Mouse (Mus musculus) CH12.LX (cell line): ENCODE results near the gene Fgd2. TPM values are rescaled to one million over a fixed set of nuclear protein-coding genes. Genes with fewer than 3 reads are reported as not detected.
A peak's percentile ranks its signal among the peaks of the same experiment; 100 is the strongest.

Experiments
- DNase-seq: peaks from one replicate; pipeline ENCODE4 v3.0.0-alpha.2; 2013; ENCODE audit errors: extremely low read depth
- H3K27ac ChIP-seq: 2 replicates; pipeline ENCODE4 v1.5.1; 2012; ENCODE audit warnings: low read depth, mild to moderate bottlenecking, control low read depth, moderate library complexity; ENCODE audit not compliant: insufficient read depth
- H3K27me3 ChIP-seq: replicated peaks from 2 replicates; pipeline ENCODE3; 2012; ENCODE audit warnings: inconsistent platforms
- H3K36me3 ChIP-seq, 2 experiments: replicated peaks in 1 of 2; 2 replicates each; pipeline versions ENCODE3 to v1.6.1; 2012; ENCODE audit warnings: inconsistent platforms in 1 of 2, low read length in 1 of 2, mild to moderate bottlenecking in 1 of 2, mixed read lengths in 1 of 2, moderate library complexity in 1 of 2; ENCODE audit not compliant: control insufficient read depth in 1 of 2, insufficient read depth in 1 of 2
- H3K4me1 ChIP-seq, 2 experiments: 2 replicates each; pipeline ENCODE4 v1.6.1; 2012; ENCODE audit warnings: inconsistent platforms in 1 of 2, moderate library complexity in 1 of 2; ENCODE audit not compliant: insufficient read depth in 2 of 2, control insufficient read depth in 1 of 2
- H3K4me2 ChIP-seq: 2 replicates; pipeline ENCODE4 v1.6.1; 2012; ENCODE audit warnings: low read depth, mild to moderate bottlenecking, control low read depth; ENCODE audit not compliant: poor library complexity, insufficient read depth, severe bottlenecking
- H3K4me3 ChIP-seq, 3 experiments: fragments of 150-350 bp in 1 of 3; sonication (generic) in 1 of 3; replicated peaks in 1 of 3; 2 replicates each; pipeline versions ENCODE3 to v1.5.1; 2011 to 2012; ENCODE audit warnings: low read depth in 2 of 3, low read length in 2 of 3, mild to moderate bottlenecking in 2 of 3, moderate library complexity in 2 of 3, control low read depth in 1 of 3, improper control_type of control experiment in 1 of 3, inconsistent platforms in 1 of 3, mixed read lengths in 1 of 3; ENCODE audit not compliant: poor library complexity in 1 of 3
- H3K79me2 ChIP-seq: replicated peaks from 2 replicates; pipeline ENCODE4 v1.6.1; 2012; ENCODE audit warnings: mild to moderate bottlenecking, moderate library complexity; ENCODE audit not compliant: control insufficient read depth, poor library complexity, insufficient read depth, severe bottlenecking; ENCODE audit errors: extremely low read depth
- H3K9ac ChIP-seq: 2 replicates; pipeline ENCODE4 v1.6.1; 2012; ENCODE audit warnings: low read depth, mild to moderate bottlenecking, control low read depth, moderate library complexity; ENCODE audit not compliant: insufficient read depth
- H3K9me3 ChIP-seq: replicated peaks from 2 replicates; pipeline ENCODE3; 2012; ENCODE audit warnings: low read length, inconsistent platforms, mixed read lengths
- CHD1 ChIP-seq: IDR thresholded peaks from 2 replicates; pipeline ENCODE4 v1.6.1; 2012; ENCODE audit warnings: low read depth, low read length, improper control_type of control experiment, inconsistent platforms
- CTCF ChIP-seq, 2 experiments: IDR thresholded peaks in 1 of 2; conservative IDR thresholded peaks in 1 of 2; 2 replicates each; pipeline ENCODE4 v1.5.1; 2011 to 2012; ENCODE audit warnings: low read depth in 2 of 2, low read length in 2 of 2, improper control_type of control experiment in 1 of 2, inconsistent platforms in 1 of 2, mild to moderate bottlenecking in 1 of 2, moderate library complexity in 1 of 2
- ELF1 ChIP-seq: IDR thresholded peaks from 2 replicates; pipeline ENCODE4 v1.6.1; 2014; ENCODE audit warnings: low read depth, mild to moderate bottlenecking, inconsistent platforms, low read length, improper control_type of control experiment
- EP300 ChIP-seq: IDR thresholded peaks from 2 replicates; pipeline ENCODE4 v1.6.1; 2011; ENCODE audit warnings: low read length, improper control_type of control experiment
- ETS1 ChIP-seq: conservative IDR thresholded peaks from 2 replicates; pipeline ENCODE4 v1.6.1; 2012; ENCODE audit warnings: low read depth, mild to moderate bottlenecking, inconsistent platforms, low read length, improper control_type of control experiment, moderate library complexity
- GABPA ChIP-seq: IDR thresholded peaks from 2 replicates; pipeline ENCODE4 v1.6.1; 2012; ENCODE audit warnings: low read depth, low read length, improper control_type of control experiment, inconsistent platforms; ENCODE audit not compliant: insufficient replicate concordance
- HCFC1 ChIP-seq: IDR thresholded peaks from 2 replicates; pipeline ENCODE4 v1.6.1; 2012; ENCODE audit warnings: low read depth, mild to moderate bottlenecking, inconsistent platforms, low read length, improper control_type of control experiment
- IRF4 ChIP-seq: IDR thresholded peaks from 2 replicates; pipeline ENCODE4 v1.6.1; 2014; ENCODE audit warnings: low read depth, mild to moderate bottlenecking, inconsistent platforms, low read length, improper control_type of control experiment
- JUN ChIP-seq: IDR thresholded peaks from 2 replicates; pipeline ENCODE4 v1.6.1; 2011; ENCODE audit warnings: low read depth, mild to moderate bottlenecking, low read length, improper control_type of control experiment, moderate library complexity; ENCODE audit not compliant: insufficient read depth
- MAFK ChIP-seq: IDR thresholded peaks from 2 replicates; pipeline ENCODE4 v1.6.1; 2011; ENCODE audit warnings: low read length, improper control_type of control experiment; ENCODE audit not compliant: insufficient replicate concordance
- MAX ChIP-seq: IDR thresholded peaks from 2 replicates; pipeline ENCODE4 v1.6.1; 2011; ENCODE audit warnings: low read length, improper control_type of control experiment
- MAZ ChIP-seq: IDR thresholded peaks from 2 replicates; pipeline ENCODE4 v1.6.1; 2012; ENCODE audit warnings: low read depth, mild to moderate bottlenecking, inconsistent platforms, low read length, improper control_type of control experiment, moderate library complexity
- MEF2A ChIP-seq: IDR thresholded peaks from 2 replicates; pipeline ENCODE4 v1.6.1; 2014; ENCODE audit warnings: low read depth, mild to moderate bottlenecking, inconsistent platforms, low read length, improper control_type of control experiment, borderline replicate concordance
- MXI1 ChIP-seq: IDR thresholded peaks from 2 replicates; pipeline ENCODE4 v1.6.1; 2011; ENCODE audit warnings: mild to moderate bottlenecking, low read depth, low read length, improper control_type of control experiment
- MYC ChIP-seq: IDR thresholded peaks from 2 replicates; pipeline ENCODE4 v1.6.1; 2011; ENCODE audit warnings: low read depth, mild to moderate bottlenecking, improper control_type of control experiment, low read length
- NELFE ChIP-seq: IDR thresholded peaks from 2 replicates; pipeline ENCODE4 v1.6.1; 2011; ENCODE audit warnings: low read depth, low read length, improper control_type of control experiment
- POLR2A ChIP-seq: IDR thresholded peaks from 2 replicates; pipeline ENCODE4 v1.6.1; 2011; ENCODE audit warnings: low read depth, mild to moderate bottlenecking, improper control_type of control experiment, low read length
- POLR2AphosphoS2 ChIP-seq: IDR thresholded peaks from 2 replicates; pipeline ENCODE4 v1.6.1; 2011; ENCODE audit warnings: low read depth, low read length, improper control_type of control experiment
- RCOR1 ChIP-seq: conservative IDR thresholded peaks from 2 replicates; pipeline ENCODE4 v1.6.1; 2012; ENCODE audit warnings: low read depth, mild to moderate bottlenecking, inconsistent platforms, low read length, improper control_type of control experiment
- SIN3A ChIP-seq: IDR thresholded peaks from 2 replicates; pipeline ENCODE4 v1.6.1; 2012; ENCODE audit warnings: low read length, improper control_type of control experiment, inconsistent platforms
- SMC3 ChIP-seq: IDR thresholded peaks from 2 replicates; pipeline ENCODE4 v1.6.1; 2011; ENCODE audit warnings: low read depth, low read length, improper control_type of control experiment
- TBP ChIP-seq: conservative IDR thresholded peaks from 2 replicates; pipeline ENCODE4 v1.6.1; 2011; ENCODE audit warnings: low read depth, low read length, improper control_type of control experiment
- TCF12 ChIP-seq: IDR thresholded peaks from 2 replicates; pipeline ENCODE4 v1.6.1; 2014; ENCODE audit warnings: low read depth, mild to moderate bottlenecking, inconsistent platforms, low read length, improper control_type of control experiment
- UBTF ChIP-seq: IDR thresholded peaks from 2 replicates; pipeline ENCODE4 v1.6.1; 2012; ENCODE audit warnings: low read depth, mild to moderate bottlenecking, inconsistent platforms, low read length, improper control_type of control experiment, moderate library complexity
- USF1 ChIP-seq: IDR thresholded peaks from 2 replicates; pipeline ENCODE4 v1.6.1; 2014; ENCODE audit warnings: low read depth, mild to moderate bottlenecking, inconsistent platforms, low read length, improper control_type of control experiment
- USF2 ChIP-seq: conservative IDR thresholded peaks from 2 replicates; pipeline ENCODE4 v1.6.1; 2011; ENCODE audit warnings: low read depth, low read length, improper control_type of control experiment
- ZC3H11A ChIP-seq: IDR thresholded peaks from 2 replicates; pipeline ENCODE4 v1.6.1; 2012; ENCODE audit warnings: low read depth, mild to moderate bottlenecking, inconsistent platforms, low read length, improper control_type of control experiment
- ZMIZ1 ChIP-seq: IDR thresholded peaks from 2 replicates; pipeline ENCODE4 v1.6.1; 2012; ENCODE audit warnings: low read depth, mild to moderate bottlenecking, inconsistent platforms, low read length, improper control_type of control experiment
- ZNF384 ChIP-seq: IDR thresholded peaks from 2 replicates; pipeline ENCODE4 v1.6.1; 2012; ENCODE audit warnings: low read depth, low read length, improper control_type of control experiment, inconsistent platforms
- dilution Hi-C: fragments of 300-500 bp; cut with MboI; formaldehyde crosslinking; loops from 2 replicates; pipeline ENCODE4 v1.14.3; 2020; ENCODE audit warnings: low sequenced_read_pairs; ENCODE audit not compliant: extremely low pct_unique_long_range_greater_than_20kb, extremely low pct_ligation_motif_present
- in situ Hi-C: fragments of 300-500 bp; cut with MboI; formaldehyde crosslinking; loops from 3 replicates; pipeline ENCODE4 v1.14.3; 2019; ENCODE audit warnings: low sequenced_read_pairs, low pct_ligation_motif_present, low pct_unique_long_range_greater_than_20kb, mixed read lengths
- polyA plus RNA-seq: library from polyadenylated mRNA; unstranded; fragments of >175 nt; gene quantifications from 2 replicates; pipeline ENCODE4 v1.2.1, GENCODE M21; 2012; ENCODE audit warnings: low read depth; ENCODE audit not compliant: insufficient read length
- total RNA-seq, 2 experiments: library from RNA; depleted of rRNA; stranded (reverse); fragments of 300-350 nt in 1 of 2; fragments of >200 nt in 1 of 2; gene quantifications; 2 replicates each; pipeline ENCODE4 v1.2.3; 2012 to 2014

Gene Fgd2
- total and polyA plus RNA-seq, 3 experiments = 41.7 to 54.4 (median 48.3) TPM

DNA sequence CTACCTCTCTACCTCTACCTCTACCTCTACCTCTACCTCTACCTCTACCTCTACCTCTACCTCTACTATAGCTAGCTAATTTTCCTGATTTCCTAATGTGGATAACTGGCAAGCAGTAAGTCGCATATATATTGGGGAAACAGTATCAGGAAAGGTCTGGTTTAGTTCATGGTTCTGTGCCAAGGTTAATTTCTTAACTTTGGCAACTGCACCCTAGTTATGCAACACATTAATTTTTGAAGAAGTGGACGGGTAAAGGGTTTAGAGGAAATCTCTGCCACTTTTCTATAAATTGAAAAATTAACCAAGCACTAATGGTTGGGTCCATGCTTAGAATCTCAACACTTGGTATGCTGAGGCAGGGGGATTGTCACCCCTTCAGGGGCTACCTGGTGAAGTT is 53.9 kb downstream of the Fgd2 start:
- no peak for DNase-seq
- dilution Hi-C loops = no loop called here
- no peak for TF ChIP-seq MYC
- TF ChIP-seq NELFE = no peak
- TF ChIP-seq ZNF384 = no peak
- TF ChIP-seq GABPA = no peak
- TF ChIP-seq MEF2A = no peak
- no peak for TF ChIP-seq MAX
- no peak for TF ChIP-seq MAZ
- no peak for TF ChIP-seq RCOR1
- no peak for TF ChIP-seq TCF12
- no peak for TF ChIP-seq ZMIZ1
- no peak for TF ChIP-seq ZC3H11A
- no peak for TF ChIP-seq EP300
- TF ChIP-seq MXI1 = no peak
- TF ChIP-seq IRF4 = no peak
- peaks cover 28 to 67% of the 10 kb centered on the region in 2 experiments for H3K4me1 ChIP-seq
- no peak overlapping the region for H3K27ac ChIP-seq
- no peak overlapping the region for H3K4me2 ChIP-seq
- no peaks in the 10 kb centered on the region for H3K27me3 ChIP-seq
- H3K9ac ChIP-seq = no peak overlapping the region
- in situ Hi-C loops = no loop called here
- peaks cover 0 to 14% of the 10 kb centered on the region in 2 experiments for H3K36me3 ChIP-seq
- H3K79me2 ChIP-seq = no peaks in the 10 kb centered on the region
- no peaks in the 10 kb centered on the region for H3K9me3 ChIP-seq
- no peak overlapping the region for H3K4me3 ChIP-seq

DNA sequence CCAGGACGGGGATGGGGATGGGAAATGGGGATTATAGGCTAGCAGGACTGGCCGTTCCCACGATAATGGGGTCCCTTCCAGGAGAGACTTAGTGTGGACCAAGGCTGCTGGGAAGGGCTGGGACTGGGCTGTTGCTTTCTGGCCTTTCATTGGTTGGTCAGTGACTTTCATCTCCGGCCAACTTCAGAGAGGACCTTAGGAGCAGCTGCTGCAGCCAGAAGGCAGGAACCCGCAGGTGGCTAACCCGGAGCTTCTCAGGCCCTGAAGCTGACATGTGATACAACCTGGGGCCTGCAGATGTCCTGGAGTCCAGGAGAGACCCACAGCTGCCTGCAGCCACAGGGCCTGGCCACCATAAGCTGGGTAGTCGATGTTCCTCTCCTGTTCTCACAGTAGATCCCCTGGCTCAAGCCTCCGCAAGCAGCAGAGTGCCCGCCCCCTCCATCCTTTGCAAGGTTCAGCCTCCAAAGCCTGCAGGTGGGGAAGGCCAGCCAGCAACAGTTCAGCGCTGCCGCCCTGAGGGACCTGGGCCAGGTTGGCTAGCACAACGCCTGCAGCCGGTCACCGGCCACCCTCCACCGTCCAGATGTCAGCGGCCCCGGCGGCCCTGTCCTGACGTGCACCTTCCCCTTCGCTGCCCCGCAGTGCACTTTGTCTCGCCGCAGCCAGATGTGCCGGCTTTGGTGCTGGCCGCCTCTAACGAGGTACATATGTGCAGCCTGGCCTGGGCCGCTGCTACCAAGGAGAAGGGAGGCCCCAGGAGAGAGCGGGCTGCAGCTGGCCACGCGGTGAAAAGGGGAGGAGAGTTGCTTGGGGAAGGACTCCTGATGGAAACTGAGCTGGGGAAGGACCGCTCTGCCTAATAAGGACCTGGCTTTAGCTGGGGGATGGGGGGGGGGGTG is 55.3 kb downstream of the Fgd2 start:
- peak overlapping the region; percentile 20 to 32 (median 28) for H3K4me3 ChIP-seq
- peak; percentile 60 for DNase-seq
- no peaks in the 10 kb centered on the region for H3K27me3 ChIP-seq
- H3K79me2 ChIP-seq = no peaks in the 10 kb centered on the region
- H3K4me1 ChIP-seq = peaks cover 21 to 68% of the 10 kb centered on the region in 2 experiments
- no peaks in the 10 kb centered on the region for H3K9me3 ChIP-seq
- peak overlapping the region; percentile 56 for H3K4me2 ChIP-seq
- dilution Hi-C loops = no loop called here
- in situ Hi-C loops = no loop called here
- peaks cover 0 to 20% of the 10 kb centered on the region in 2 experiments for H3K36me3 ChIP-seq
- no peak overlapping the region for H3K9ac ChIP-seq
- H3K27ac ChIP-seq = peak overlapping the region; percentile 50
- 0 out of 2 replicates have a peak, but pooled peaks have one; percentile 45 for TF ChIP-seq UBTF
- no peak; the same call in 1 of the 2 replicates for TF ChIP-seq HCFC1
- peak; percentile 62 for TF ChIP-seq SIN3A
- peak; percentile 76 for TF ChIP-seq MXI1
- TF ChIP-seq CHD1 = peak; percentile 76; the same call in 1 of the 2 replicates
- TF ChIP-seq ETS1 = no peak; the same call in 1 of the 2 replicates
- no peak for TF ChIP-seq MAFK
- TF ChIP-seq ELF1 = no peak
- TF ChIP-seq POLR2AphosphoS2 = no peak; the same call in 1 of the 2 replicates
- TF ChIP-seq ZMIZ1 = peak; percentile 61; the same call in 1 of the 2 replicates
- TF ChIP-seq MAX = 0 out of 2 replicates have a peak, but pooled peaks have one; percentile 54
- TF ChIP-seq CTCF (conservative IDR thresholded peaks at IDR 0.05 in 1 of 2, IDR thresholded peaks at IDR 0.05 in 1 of 2; ENCODE audit: low read depth in 2 of 2, low read length in 2 of 2) = no peak
- no peak for TF ChIP-seq USF1
- TF ChIP-seq JUN = no peak
- peak; percentile 59; the same call in 1 of the 2 replicates for TF ChIP-seq POLR2A
- no peak; the same call in none of the 2 replicates for TF ChIP-seq MAZ
- 0 out of 2 replicates have a peak, but pooled peaks have one; percentile 47 for TF ChIP-seq IRF4
- no peak for TF ChIP-seq ZC3H11A
- no peak for TF ChIP-seq ZNF384
- TF ChIP-seq TBP = no peak
- TF ChIP-seq USF2 = no peak
- TF ChIP-seq MEF2A = peak; percentile 51; the same call in 1 of the 2 replicates
- peak; percentile 14; the same call in 1 of the 2 replicates for TF ChIP-seq SMC3
